14 mouse cellular contexts compared by ENCODE assay signal in genomic region chr11:97398506-97398905, GRCm38 (mm10). TPM values are rescaled to one million over a fixed set of nuclear protein-coding genes. Genes with fewer than 3 reads are reported as not detected.
"Had no signal": no experiment of that assay in that cellular context is flagged by ENCODE, and none has a peak within 500 bp of the region (broad histone marks: within the 10 kb centered on the region; RNA-seq: fewer than 3 reads in every experiment).

No protein-coding gene starts in this region.

- H3K27me3 ChIP-seq: neural tube, embryonic 12.5 days had no signal

- DNase-seq: layer of hippocampus, adult 9-11 months; layer of hippocampus, postnatal 36 days; retina, postnatal 1 day; right cerebral cortex, postnatal 4 days; spleen, adult 18-20 months; thymus, adult 18-20 months; thymus, postnatal 14 days had no signal

- H3K9ac ChIP-seq: limb, embryonic 15.5 days; liver, embryonic 12.5 days; midbrain, embryonic 12.5 days; neural tube, embryonic 12.5 days had no signal

- ATAC-seq: liver, embryonic 12.5 days had no signal

- H3K4me2 ChIP-seq: limb, embryonic 15.5 days; liver, embryonic 12.5 days; midbrain, embryonic 12.5 days; neural tube, embryonic 12.5 days had no signal

- H3K27ac ChIP-seq: limb, embryonic 15.5 days; liver, embryonic 12.5 days; midbrain, embryonic 12.5 days; neural tube, embryonic 12.5 days had no signal

- H3K9me3 ChIP-seq: limb, embryonic 15.5 days; liver, embryonic 12.5 days; midbrain, embryonic 12.5 days; neural tube, embryonic 12.5 days had no signal

- H3K4me3 ChIP-seq: limb, embryonic 15.5 days; liver, embryonic 12.5 days; midbrain, embryonic 12.5 days; myocyte; neural tube, embryonic 12.5 days had no signal

RNA-seq across cellular contexts. Expression of gene Gpr179, which starts 46.6 kb away (rescaled TPM):
- total RNA-seq: megakaryocyte-erythroid progenitor cell, adult 5-6 weeks had no signal
- polyA plus RNA-seq: liver, embryonic 12.5 days; liver, embryonic 16.5 days had no signal
